Mouse (Mus musculus): ENCODE data around the gene Zfp488. TPM values are rescaled to one million over a fixed set of nuclear protein-coding genes. Genes with fewer than 3 reads are reported as not detected.

The Zfp488 gene
- total RNA-seq, 2 experiments from 2014 or later = not detected

DNA sequence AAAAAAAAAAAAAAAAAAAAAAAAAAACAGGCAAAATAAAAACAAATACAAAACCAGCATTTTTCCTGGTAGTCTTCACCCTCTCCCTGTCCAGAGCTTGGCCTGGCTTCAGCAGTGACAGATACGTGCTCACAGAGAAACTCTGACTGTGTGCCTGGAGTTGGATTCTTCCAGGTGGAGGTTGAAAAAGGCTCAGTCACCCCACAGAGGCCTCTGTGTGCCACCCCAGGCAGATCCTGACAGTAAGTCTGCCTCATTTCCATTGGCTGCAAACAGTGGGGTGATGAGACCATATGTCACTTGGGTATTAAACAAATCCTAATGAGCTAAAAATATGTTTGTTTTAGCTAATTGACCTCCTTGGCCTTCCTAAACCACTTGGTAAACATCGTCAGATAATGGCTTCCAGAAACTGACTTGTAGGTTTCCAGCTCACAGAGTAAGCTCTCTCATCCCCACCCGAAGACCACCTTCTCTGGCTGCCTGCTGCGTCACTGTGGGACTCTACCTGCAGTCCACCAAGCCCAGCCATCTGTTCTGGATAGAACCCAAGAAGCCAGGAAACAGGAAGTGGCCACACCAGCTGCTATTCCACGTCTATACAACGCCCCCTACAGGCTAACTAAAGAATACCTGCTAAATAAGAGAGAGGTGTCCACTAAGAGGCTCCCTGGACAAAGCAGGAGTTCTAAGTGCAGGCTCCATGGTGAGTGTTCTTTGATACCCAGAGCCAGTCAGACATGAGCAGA lies 26.2 kb downstream of the Zfp488 start:
- no peak for ATAC-seq (ENCODE audit: poor library complexity, severe bottlenecking)

DNA sequence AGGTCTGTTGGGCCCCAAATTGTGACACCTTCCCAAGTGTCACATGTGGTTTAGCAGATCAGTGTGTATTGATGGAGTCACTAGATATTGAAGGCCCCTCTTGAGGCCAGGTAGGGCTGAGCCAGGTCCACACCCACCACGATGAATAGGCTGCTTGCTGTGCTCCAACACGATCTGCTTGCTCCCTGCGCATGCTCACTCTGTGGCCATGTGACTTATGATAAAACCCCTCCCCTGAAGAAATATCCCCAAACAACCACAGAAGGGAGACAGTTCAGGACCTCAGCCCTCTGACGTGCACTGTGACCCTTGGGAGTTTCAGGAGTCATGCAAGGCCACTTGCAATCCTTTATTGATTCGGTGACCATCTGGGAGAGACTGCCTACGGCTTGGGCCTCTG lies 32.4 kb downstream of the Zfp488 start:
- no peak for ATAC-seq (ENCODE audit: poor library complexity, severe bottlenecking)

DNA sequence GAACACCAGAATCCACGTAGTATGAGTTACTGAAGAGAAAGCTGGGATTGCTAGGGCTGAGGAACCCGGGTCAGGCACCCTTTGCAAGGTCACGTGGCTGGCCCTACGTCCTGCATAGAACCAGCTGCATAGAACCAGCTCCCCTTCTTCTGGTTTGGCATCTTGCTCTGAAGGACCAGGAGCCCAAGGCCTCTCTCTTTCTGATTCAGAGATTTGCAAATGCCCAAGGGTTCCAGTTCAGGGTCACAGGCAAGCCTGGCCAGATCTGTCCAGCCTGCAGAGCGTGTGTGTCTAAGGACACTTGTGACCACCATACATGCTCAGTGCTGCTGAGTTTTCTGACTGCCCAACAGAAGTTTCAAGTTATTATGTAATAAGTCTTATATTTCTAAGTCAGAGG lies 36.3 kb downstream of the Zfp488 start:
- no peak for ATAC-seq (ENCODE audit: poor library complexity, severe bottlenecking)

DNA sequence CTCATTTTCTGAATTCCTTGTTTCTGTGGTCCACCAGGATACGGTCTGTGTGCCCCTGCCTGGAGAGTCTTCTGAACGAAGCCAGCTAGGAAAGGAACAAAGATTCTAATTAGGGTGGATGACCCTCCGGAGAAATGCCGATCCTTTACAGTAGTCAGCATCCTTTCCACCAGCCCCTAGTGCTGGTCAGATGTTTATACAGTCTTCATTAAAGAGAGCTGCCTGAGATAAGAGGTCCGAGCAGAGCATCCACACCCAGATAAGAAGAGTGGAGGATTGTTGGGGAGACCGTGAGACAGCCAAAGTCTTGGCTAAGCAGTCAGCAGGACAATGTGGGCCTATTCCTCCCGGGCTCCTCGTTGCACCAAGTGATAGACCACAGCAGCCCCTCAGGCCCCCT lies 37.8 kb downstream of the Zfp488 start, which contains the start of gene Gdf2:
Gdf2 (plus strand) TSS at position 301 of the 400 bp plus-strand sequence.
- no peak for ATAC-seq (ENCODE audit: poor library complexity, severe bottlenecking)

DNA sequence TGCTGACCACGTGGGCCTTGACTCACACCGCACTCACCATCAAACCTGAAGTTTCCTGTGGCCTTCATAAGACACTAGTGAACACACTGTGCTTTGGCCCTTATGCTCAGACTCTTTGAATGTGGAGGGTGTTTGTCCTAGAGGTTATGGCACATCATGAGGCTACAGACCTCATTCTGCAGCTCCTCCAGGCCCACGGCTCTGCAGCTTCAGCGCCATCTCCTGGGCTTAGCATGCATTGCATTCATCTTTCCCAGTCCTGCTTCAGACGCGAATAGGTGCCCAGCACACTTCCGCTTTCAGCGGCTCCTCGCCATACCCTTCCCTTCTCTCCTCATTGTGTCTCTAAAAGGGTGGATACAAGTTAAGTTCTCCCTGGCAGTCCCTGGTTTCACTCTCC lies 39.4 kb downstream of the Zfp488 start:
- no peak for ATAC-seq (ENCODE audit: poor library complexity, severe bottlenecking)

DNA sequence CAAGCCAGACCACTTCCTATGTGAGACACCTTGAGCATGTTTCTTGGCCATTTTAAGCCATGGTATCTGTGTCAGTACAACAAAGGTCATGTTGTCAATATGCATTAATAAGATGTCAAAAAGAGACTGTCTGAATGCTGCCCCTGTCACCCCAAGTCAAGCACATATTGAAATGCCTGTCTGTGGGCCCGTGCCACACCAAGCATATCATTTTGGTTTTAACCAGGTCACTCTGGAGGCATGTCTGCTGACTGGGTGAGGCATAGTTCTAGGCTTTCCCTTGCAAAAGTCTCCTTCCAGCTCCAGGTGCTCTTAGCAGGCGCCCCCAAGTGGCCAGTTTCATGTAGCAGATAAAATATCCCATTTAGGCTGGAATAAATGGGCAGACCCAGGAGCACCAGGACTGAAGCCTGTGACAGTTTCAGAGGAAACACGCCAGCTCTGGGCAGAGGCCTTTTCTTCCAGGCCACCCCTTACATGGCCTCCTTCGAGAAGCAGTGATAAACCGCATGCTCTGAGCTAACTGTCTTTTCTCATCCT lies 44.7 kb downstream of the Zfp488 start:
- ATAC-seq (ENCODE audit: poor library complexity, severe bottlenecking) = no peak

DNA sequence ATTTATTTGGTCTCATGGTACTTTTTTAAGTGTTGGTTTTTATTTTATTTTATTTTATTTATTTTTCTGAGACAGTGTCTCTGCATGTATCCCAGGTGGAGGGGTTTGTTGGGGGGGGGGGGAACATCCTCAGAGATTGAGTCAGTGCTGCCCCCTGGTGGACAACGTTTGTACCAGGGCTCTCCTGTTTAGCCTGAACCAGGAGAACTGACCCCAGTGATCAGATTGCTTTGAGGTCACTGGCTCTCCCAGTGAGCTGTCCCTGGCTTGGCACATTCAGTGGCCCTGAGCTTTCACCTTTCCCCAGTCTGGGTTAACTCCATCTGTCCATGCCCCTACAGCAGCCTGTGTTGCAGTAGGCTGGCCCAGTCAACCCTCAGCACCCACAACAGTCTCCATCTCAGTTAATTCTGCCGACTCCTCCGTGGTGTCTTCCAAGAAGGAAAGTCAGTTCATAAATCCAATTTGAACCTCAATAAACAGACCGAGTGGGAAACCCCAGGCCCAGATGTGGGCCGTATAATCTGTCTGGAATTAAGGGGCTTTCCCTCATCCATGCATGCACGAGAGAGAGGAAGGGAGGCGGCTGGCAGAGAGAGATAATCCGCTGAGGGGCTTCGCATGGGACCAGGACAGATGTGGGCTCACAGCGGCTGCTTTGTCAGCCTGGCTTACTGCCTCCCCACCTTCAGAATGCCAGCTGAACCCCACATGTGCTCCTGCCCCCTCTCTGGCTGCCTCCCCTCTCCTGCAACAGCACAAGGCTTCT lies 45.4 kb downstream of the Zfp488 start:
- no peak for ATAC-seq (ENCODE audit: poor library complexity, severe bottlenecking)

DNA sequence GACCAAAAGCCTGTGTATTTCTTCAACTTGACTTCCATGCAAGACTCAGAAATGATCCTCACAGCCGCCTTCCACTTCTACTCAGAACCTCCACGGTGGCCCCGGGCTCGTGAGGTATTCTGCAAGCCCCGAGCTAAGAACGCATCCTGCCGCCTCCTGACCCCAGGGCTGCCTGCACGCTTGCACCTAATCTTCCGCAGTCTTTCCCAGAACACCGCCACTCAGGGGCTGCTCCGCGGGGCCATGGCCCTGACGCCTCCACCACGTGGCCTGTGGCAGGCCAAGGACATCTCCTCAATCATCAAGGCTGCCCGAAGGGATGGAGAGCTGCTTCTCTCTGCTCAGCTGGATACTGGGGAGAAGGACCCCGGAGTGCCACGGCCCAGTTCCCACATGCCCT lies 46.7 kb downstream of the Zfp488 start:
- no peak for ATAC-seq (ENCODE audit: poor library complexity, severe bottlenecking)

DNA sequence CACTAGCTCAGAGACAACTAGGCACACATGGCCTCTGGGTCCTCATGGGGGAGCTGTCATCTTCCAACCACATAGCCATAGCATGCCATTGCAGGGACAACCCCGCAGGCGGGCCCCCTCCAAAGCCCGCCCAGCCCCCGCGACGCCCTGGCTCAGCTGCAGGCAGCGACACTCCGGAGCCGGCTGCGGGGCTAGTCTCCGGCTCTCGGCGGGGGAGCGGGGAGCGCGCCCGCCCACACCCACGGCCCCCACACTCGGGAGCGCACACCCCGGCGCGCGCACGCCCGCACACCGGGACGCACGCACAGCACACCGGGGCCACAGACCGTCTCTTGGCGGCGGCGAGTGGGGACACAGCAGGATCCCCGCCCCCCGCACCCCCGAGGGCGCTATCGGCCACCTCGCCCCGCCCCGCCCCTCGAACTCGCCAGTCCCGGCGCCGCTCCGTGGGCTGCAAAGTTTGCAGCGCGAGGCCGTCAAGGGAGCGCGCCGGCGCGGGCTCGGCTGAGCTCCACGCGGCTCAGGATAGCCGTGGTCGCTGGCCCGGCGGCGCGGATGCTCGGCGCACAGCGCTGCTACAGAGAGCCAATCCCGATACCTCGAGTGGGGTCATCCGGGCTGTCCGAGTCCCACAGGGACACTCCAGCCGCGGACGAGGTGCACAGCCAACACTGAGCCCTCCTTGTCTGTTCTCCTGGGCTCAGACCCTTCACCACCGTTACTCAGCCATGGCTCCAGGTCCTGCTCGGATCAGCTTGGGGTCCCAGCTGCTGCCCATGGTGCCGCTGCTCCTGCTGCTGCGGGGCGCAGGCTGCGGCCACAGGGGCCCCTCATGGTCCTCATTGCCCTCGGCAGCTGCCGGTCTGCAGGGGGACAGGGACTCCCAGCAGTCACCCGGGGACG lies 55.1 kb downstream of the Zfp488 start, which contains the start of gene Gdf10:
Gdf10 (plus strand) TSS at position 420 of the 903 bp plus-strand sequence.
- no peak for ATAC-seq (ENCODE audit: poor library complexity, severe bottlenecking)

DNA sequence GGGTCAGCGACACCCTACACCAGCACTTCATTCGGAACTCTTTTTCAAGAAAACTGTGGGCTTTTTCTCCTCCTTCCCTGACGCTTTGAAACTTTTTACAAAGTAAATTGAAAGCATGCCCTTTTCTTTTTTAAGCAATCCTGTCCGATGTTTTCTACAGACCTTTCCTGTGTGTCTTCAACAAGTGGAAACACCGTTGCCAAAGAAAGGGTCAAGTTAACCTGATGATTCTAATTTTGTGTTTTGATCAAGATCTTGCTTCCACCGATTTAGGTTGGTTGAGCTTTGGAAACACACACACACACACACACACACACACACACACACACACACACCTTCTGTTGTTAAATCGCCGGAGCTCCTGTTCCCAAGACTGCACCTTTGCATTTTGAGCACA lies 55.8 kb downstream of the Zfp488 start:
- no peak for ATAC-seq (ENCODE audit: poor library complexity, severe bottlenecking)

DNA sequence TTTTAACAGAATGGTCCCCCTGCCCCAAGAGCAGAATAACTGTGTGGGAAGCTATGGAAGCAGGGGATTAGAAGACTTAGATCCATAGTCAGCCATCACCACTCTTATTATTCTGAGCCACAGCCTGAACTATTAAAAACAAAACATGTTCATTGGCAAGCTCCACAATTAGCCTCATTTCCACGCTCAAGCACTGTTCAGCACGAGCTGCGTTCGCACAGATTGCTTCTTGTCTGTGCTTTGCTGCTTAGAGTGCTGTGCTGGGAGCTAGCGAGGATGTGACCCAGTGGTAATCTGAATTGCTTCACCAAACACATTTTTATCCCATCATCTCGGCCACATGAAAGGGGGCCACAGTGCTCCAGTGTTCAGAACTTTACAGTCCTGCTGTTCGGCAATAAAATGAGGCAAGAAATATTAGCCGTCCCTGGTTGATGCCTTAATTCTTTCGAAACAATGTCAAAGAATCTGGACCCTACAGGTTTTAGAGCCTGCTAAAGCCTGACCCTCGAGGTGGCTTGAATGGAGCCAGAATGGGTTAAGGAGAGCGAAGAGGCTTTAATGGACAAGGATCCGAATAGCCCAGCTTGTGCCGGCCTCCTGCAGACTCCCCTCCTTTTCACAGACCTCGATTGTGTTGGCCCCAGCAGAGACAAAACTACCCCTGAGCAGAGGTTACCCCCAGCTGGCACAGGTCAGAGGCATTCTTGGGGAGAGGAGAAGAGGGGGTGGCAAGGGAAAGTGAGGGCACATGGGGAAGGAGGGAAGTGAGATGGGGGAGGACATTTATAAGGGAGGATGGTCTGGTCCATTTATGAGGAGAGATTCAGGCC lies 57.6 kb downstream of the Zfp488 start:
- ATAC-seq (ENCODE audit: poor library complexity, severe bottlenecking) = no peak

Other genes starting within 250 kb of the Zfp488 start
- not detected in 2 replicates for gene Gdf10, start 55.2 kb downstream of the Zfp488 start, total RNA-seq (2015)
- gene Gdf10, start 55.2 kb downstream of the Zfp488 start, total RNA-seq (2017) = not detected in 2 replicates
- not detected in 2 replicates for gene Gdf2, start 37.7 kb downstream of the Zfp488 start, total RNA-seq (2015)
- not detected in 2 replicates for gene Gdf2, start 37.7 kb downstream of the Zfp488 start, total RNA-seq (2017)
- gene Rbp3, start 24.8 kb downstream of the Zfp488 start, total RNA-seq (2015) = not detected in 2 replicates
- gene Rbp3, start 24.8 kb downstream of the Zfp488 start, total RNA-seq (2017) = not detected in 2 replicates
- not detected in 2 replicates for gene Gm30083, start 36.4 kb upstream of the Zfp488 start, total RNA-seq (2015)
- gene Gm30083, start 36.4 kb upstream of the Zfp488 start, total RNA-seq (2017) = not detected in 2 replicates
- not detected in 2 replicates for gene Gm5460, start 38.0 kb upstream of the Zfp488 start, total RNA-seq (2015)
- not detected in 2 replicates for gene Gm5460, start 38.0 kb upstream of the Zfp488 start, total RNA-seq (2017)
- not detected in 2 replicates for gene Antxrl, start 73.9 kb upstream of the Zfp488 start, total RNA-seq (2015)
- not detected in 2 replicates for gene Antxrl, start 73.9 kb upstream of the Zfp488 start, total RNA-seq (2017)
- not detected in 2 replicates for gene Anxa8, start 107.2 kb upstream of the Zfp488 start, total RNA-seq (2015)
- not detected in 2 replicates for gene Anxa8, start 107.2 kb upstream of the Zfp488 start, total RNA-seq (2017)
- gene A630023A22Rik, start 124.0 kb upstream of the Zfp488 start, total RNA-seq (2015) = not detected in 2 replicates
- gene A630023A22Rik, start 124.0 kb upstream of the Zfp488 start, total RNA-seq (2017) = not detected in 2 replicates
- not detected in 2 replicates for gene Npy4r, start 173.7 kb upstream of the Zfp488 start, total RNA-seq (2015)
- gene Npy4r, start 173.7 kb upstream of the Zfp488 start, total RNA-seq (2017) = not detected in 2 replicates
- not detected in 2 replicates for gene Gprin2, start 222.9 kb upstream of the Zfp488 start, total RNA-seq (2015)
- not detected in 2 replicates for gene Gprin2, start 222.9 kb upstream of the Zfp488 start, total RNA-seq (2017)
- gene Syt15, start 240.8 kb upstream of the Zfp488 start, total RNA-seq (2015) = not detected in 2 replicates
- gene Syt15, start 240.8 kb upstream of the Zfp488 start, total RNA-seq (2017) = not detected in 2 replicates

Data from megakaryocyte, adult 5-6 weeks (primary cell).